Mouse (Mus musculus): ENCODE measurements around the gene Erfe.

The Erfe gene

GRCm38 (mm10) chr1:91373414-91373835, 7.2 kb downstream of the Erfe start:
- no peak for DNase-seq (ENCODE audit: low spot score)

- no peak for DNase-seq (ENCODE audit: low spot score)
Measured at GRCm38 (mm10) chr1:91380453-91381090, 14.3 kb downstream of the Erfe start.

- DNase-seq (ENCODE audit: low spot score), result no peak
Measured at GRCm38 (mm10) chr1:91381091-91381471, 14.9 kb downstream of the Erfe start.

GRCm38 (mm10) chr1:91390369-91390768, 24.1 kb downstream of the Erfe start:
- no peak for DNase-seq (ENCODE audit: low spot score)

- no peak for DNase-seq (ENCODE audit: low spot score)
Measured at GRCm38 (mm10) chr1:91397927-91398259, 31.7 kb downstream of the Erfe start.

GRCm38 (mm10) chr1:91398260-91399062, 32.2 kb downstream of the Erfe start, which contains the start of gene Ilkap:
Ilkap (minus strand) TSS chr1:91398815.
- peak; percentile 75 for DNase-seq (ENCODE audit: low spot score)

GRCm38 (mm10) chr1:91404976-91405375, 38.7 kb downstream of the Erfe start:
- no peak for DNase-seq (ENCODE audit: low spot score)

GRCm38 (mm10) chr1:91405406-91406169, 39.4 kb downstream of the Erfe start:
- no peak for DNase-seq (ENCODE audit: low spot score)

- DNase-seq (ENCODE audit: low spot score), result no peak
Measured at GRCm38 (mm10) chr1:91407819-91408218, 41.6 kb downstream of the Erfe start.

- no peak for DNase-seq (ENCODE audit: low spot score)
Measured at GRCm38 (mm10) chr1:91411631-91412285, 45.5 kb downstream of the Erfe start.

- DNase-seq (ENCODE audit: low spot score), result no peak
Measured at GRCm38 (mm10) chr1:91412286-91413029, 46.2 kb downstream of the Erfe start.

GRCm38 (mm10) chr1:91413030-91413506, 46.8 kb downstream of the Erfe start:
- peak; percentile 95 for DNase-seq (ENCODE audit: low spot score)

GRCm38 (mm10) chr1:91413536-91413897, 47.3 kb downstream of the Erfe start:
- no peak for DNase-seq (ENCODE audit: low spot score)

- DNase-seq (ENCODE audit: low spot score), result peak; percentile 33
Measured at GRCm38 (mm10) chr1:91413898-91414594, 47.8 kb downstream of the Erfe start, which contains the start of gene Hes6. Hes6 (minus strand) TSS chr1:91414038.

GRCm38 (mm10) chr1:91414903-91415302, 48.7 kb downstream of the Erfe start:
- no peak for DNase-seq (ENCODE audit: low spot score)

GRCm38 (mm10) chr1:91415311-91415710, 49.1 kb downstream of the Erfe start:
- DNase-seq (ENCODE audit: low spot score), result no peak

- no peak for DNase-seq (ENCODE audit: low spot score)
Measured at GRCm38 (mm10) chr1:91417991-91418390, 51.8 kb downstream of the Erfe start.

- DNase-seq (ENCODE audit: low spot score), result no peak
Measured at GRCm38 (mm10) chr1:91419862-91420600, 53.8 kb downstream of the Erfe start.

GRCm38 (mm10) chr1:91420601-91421065, 54.4 kb downstream of the Erfe start:
- DNase-seq (ENCODE audit: low spot score), result no peak

All from ovary, adult 18-20 months (tissue).